In genomic region chr6:65778861-65779688, GRCm38 (mm10) we compare ENCODE assay signal across 8 mouse cellular contexts. TPM values are rescaled to one million over a fixed set of nuclear protein-coding genes. Genes with fewer than 3 reads are reported as not detected.
A peak's percentile ranks its signal among the peaks of the same experiment; 100 is the strongest.
DNase-seq lines count a peak whose midpoint lies in the region; ATAC-seq lines count a peak whose summit lies in the region.

Gene Prdm5, plus strand, starts transcription at chr6:65778988.

- WGBS in hindbrain, embryonic 14.5 days: 5% methylated on average over 50 of the region's 56 CpGs

- no peaks in the 10 kb centered on the region for H3K27me3 ChIP-seq in hindbrain, embryonic 14.5 days (ENCODE audit: control insufficient read depth, insufficient read depth, low read length)

- H3K4me3 ChIP-seq in hindbrain, embryonic 14.5 days (replicated peaks; ENCODE audit: low read length): peak within 1 kb of the TSS; percentile 52

- no peaks in the 10 kb centered on the region for H3K9me3 ChIP-seq in hindbrain, embryonic 14.5 days (ENCODE audit: control insufficient read depth, low read length)

- H3K4me2 ChIP-seq in hindbrain, embryonic 14.5 days (replicated peaks): peak within 1 kb of the TSS; percentile 90

- peak within 1 kb of the TSS; percentile 77 for H3K9ac ChIP-seq in hindbrain, embryonic 14.5 days

- peak; percentile 70 for DNase-seq in adipocyte (ENCODE audit: low spot score)
- peak; percentile 82 to 83 for DNase-seq in cerebellum, postnatal 25 days
- peak; percentile 36 for DNase-seq in gastrocnemius, adult 18-20 months (ENCODE audit: low spot score)
- DNase-seq in hindbrain, embryonic 14.5 days (ENCODE audit: low spot score): peak; percentile 50
- DNase-seq in left cerebral cortex, adult 11 months (ENCODE audit: low spot score): peak; percentile 9
- DNase-seq in lung, postnatal 25 days (ENCODE audit: low spot score): peak; percentile 36
- DNase-seq in right cerebral cortex, adult 18-20 months: peak; percentile 41
- no peak for DNase-seq in natural killer cell, adult 2 months (ENCODE audit: low spot score in 2 of 2)

- ATAC-seq in hindbrain, embryonic 14.5 days (ENCODE audit: low FRiP score): peak; percentile 92

- H3K27ac ChIP-seq in hindbrain, embryonic 14.5 days: peak within 1 kb of the TSS; percentile 70

- H3K36me3 ChIP-seq in hindbrain, embryonic 14.5 days (replicated peaks; ENCODE audit: control insufficient read depth, insufficient read depth): no peaks in the 10 kb centered on the region

- peaks cover 8% of the 10 kb centered on the region; the same call in 1 of the 2 replicates for H3K4me1 ChIP-seq in hindbrain, embryonic 14.5 days (replicated peaks; ENCODE audit: control insufficient read depth, insufficient read depth, low read length)

RNA-seq across cellular contexts. Expression of gene Prdm5, which starts in this region (rescaled TPM):
- 1 to 10 TPM; 1.4 to 1.5 TPM for total RNA-seq in gastrocnemius, adult 18-20 months (2021)
- 5.7 and 5.8 TPM in 2 replicates for polyA plus RNA-seq in hindbrain, embryonic 14.5 days (2014; fragmentation: Nextera tagmentation; extraction: Ambion mirVana)

Comparison
In these comparisons a context has a peak if more than half of its experiments do, and no peak if none do; other contexts are left out.
1. DNase-seq: peak in adipocyte (single experiment), cerebellum, postnatal 25 days (2 of 2), gastrocnemius, adult 18-20 months (single experiment), hindbrain, embryonic 14.5 days (single experiment), left cerebral cortex, adult 11 months (single experiment), lung, postnatal 25 days (single experiment) and right cerebral cortex, adult 18-20 months (single experiment); none in natural killer cell, adult 2 months (0 of 2).